Mouse (Mus musculus): Measurements from ENCODE around the gene Susd4. TPM values are rescaled to one million over a fixed set of nuclear protein-coding genes. Genes with fewer than 3 reads are reported as not detected.

The Susd4 gene
- polyA plus RNA-seq, 1 experiment from 2014 or later = 98.3 TPM

DNA sequence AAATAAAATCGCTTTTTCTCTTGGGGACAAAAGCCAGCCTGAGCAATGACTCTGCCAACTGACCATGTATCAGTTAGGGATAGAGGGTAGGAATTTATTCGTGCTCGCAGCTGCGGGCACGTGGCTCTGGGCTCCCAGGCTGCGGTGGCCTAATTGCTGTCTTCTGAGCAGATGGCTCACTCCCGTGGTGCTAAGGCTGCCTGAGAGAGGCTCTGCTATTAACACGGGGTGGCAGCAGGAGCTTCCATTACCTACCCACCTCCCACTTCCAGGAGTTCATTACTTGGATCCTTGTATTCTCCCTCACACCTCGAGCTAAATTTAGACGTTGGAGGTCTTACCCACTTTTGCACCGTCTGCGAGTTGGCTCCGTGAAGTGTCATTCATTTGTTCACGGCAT lies 33.4 kb downstream of the Susd4 start:
- Histone ChIP-seq H3K4me3 (ENCODE audit: low read depth, low read length) (no peak overlapping the region), H3K36me3 (ENCODE audit: control insufficient read depth, insufficient read depth, low read length) (no peaks in the 10 kb centered on the region), H3K27ac (ENCODE audit: low read depth, low read length) (0 out of 2 replicates have a peak overlapping the region, but pooled peaks have one; percentile 11), H3K9me3 (ENCODE audit: control insufficient read depth, low read length) (no peaks in the 10 kb centered on the region), H3K4me2 (ENCODE audit: low read depth, low read length) (no peak overlapping the region), H3K4me1 (ENCODE audit: control insufficient read depth, insufficient read depth, low read length) (peaks cover 17% of the 10 kb centered on the region), H3K27me3 (ENCODE audit: control insufficient read depth, insufficient read depth, low read length) (no peaks in the 10 kb centered on the region), H3K9ac (replicated peaks; ENCODE audit: low read depth, low read length) (no peak overlapping the region)
- 38% methylated on average over 14 of the region's 14 CpGs for WGBS
- peak; percentile 47; the same call in 1 of the 2 replicates for ATAC-seq (ENCODE audit: low read depth)

DNA sequence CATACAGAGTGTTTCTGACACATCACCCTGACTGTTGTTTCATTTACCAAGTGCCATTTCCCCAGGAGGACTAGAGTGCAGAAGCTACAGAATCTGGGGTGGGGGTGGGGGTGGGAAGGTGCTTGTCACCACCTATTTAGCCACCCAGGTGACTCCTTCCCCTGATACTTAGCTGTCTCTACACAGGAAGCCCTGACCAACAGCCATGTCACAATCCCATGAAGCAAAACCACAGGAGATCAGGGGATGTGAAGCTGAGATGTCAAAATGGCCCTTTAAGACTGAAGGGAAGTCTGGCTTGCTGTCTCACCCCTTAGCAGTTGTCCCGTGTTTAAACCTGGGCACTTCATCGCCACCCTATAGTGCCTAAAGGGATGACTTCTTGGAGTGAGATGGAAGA lies 37.9 kb downstream of the Susd4 start:
- WGBS = 82% methylated on average over 2 of the region's 2 CpGs
- H3K27me3 ChIP-seq (ENCODE audit: control insufficient read depth, insufficient read depth, low read length) = no peaks in the 10 kb centered on the region

GRCm38 (mm10) chr1:182802891-182803290 lies 39.2 kb downstream of the Susd4 start:
- H3K9ac ChIP-seq (replicated peaks; ENCODE audit: low read depth, low read length) = no peak overlapping the region
- no peak for ATAC-seq (ENCODE audit: low read depth)

More for the DNA sequence above, 37.9 kb downstream of the Susd4 start:
- Histone ChIP-seq H3K4me2 (ENCODE audit: low read depth, low read length) (no peak overlapping the region), H3K4me1 (ENCODE audit: control insufficient read depth, insufficient read depth, low read length) (peaks cover 13% of the 10 kb centered on the region; the same call in 1 of the 2 replicates), H3K36me3 (ENCODE audit: control insufficient read depth, insufficient read depth, low read length) (no peaks in the 10 kb centered on the region), H3K27ac (ENCODE audit: low read depth, low read length) (no peak overlapping the region), H3K4me3 (ENCODE audit: low read depth, low read length) (no peak overlapping the region), H3K9me3 (ENCODE audit: control insufficient read depth, low read length) (no peaks in the 10 kb centered on the region), H3K9ac (replicated peaks; ENCODE audit: low read depth, low read length) (no peak overlapping the region)
- no peak for ATAC-seq (ENCODE audit: low read depth)

GRCm38 (mm10) chr1:182813991-182814390 lies 50.3 kb downstream of the Susd4 start:
- WGBS = 34% methylated on average over 7 of the region's 7 CpGs
- Histone ChIP-seq H3K9ac (replicated peaks; ENCODE audit: low read depth, low read length) (no peak overlapping the region), H3K27ac (ENCODE audit: low read depth, low read length) (no peak overlapping the region), H3K27me3 (ENCODE audit: control insufficient read depth, insufficient read depth, low read length) (no peaks in the 10 kb centered on the region), H3K4me3 (ENCODE audit: low read depth, low read length) (no peak overlapping the region), H3K9me3 (ENCODE audit: control insufficient read depth, low read length) (no peaks in the 10 kb centered on the region), H3K4me2 (ENCODE audit: low read depth, low read length) (no peak overlapping the region), H3K4me1 (ENCODE audit: control insufficient read depth, insufficient read depth, low read length) (peaks cover 31% of the 10 kb centered on the region), H3K36me3 (ENCODE audit: control insufficient read depth, insufficient read depth, low read length) (no peaks in the 10 kb centered on the region)
- no peak for ATAC-seq (ENCODE audit: low read depth)

More at GRCm38 (mm10) chr1:182802891-182803290, 39.2 kb downstream of the Susd4 start:
- WGBS = 63% methylated on average over 15 of the region's 15 CpGs
- Histone ChIP-seq H3K9me3 (ENCODE audit: control insufficient read depth, low read length) (no peaks in the 10 kb centered on the region), H3K4me3 (ENCODE audit: low read depth, low read length) (no peak overlapping the region), H3K27me3 (ENCODE audit: control insufficient read depth, insufficient read depth, low read length) (no peaks in the 10 kb centered on the region), H3K36me3 (ENCODE audit: control insufficient read depth, insufficient read depth, low read length) (no peaks in the 10 kb centered on the region), H3K27ac (ENCODE audit: low read depth, low read length) (no peak overlapping the region), H3K4me1 (ENCODE audit: control insufficient read depth, insufficient read depth, low read length) (peaks cover 7% of the 10 kb centered on the region; the same call in 1 of the 2 replicates), H3K4me2 (ENCODE audit: low read depth, low read length) (no peak overlapping the region)

GRCm38 (mm10) chr1:182814566-182814965 lies 50.9 kb downstream of the Susd4 start:
- Histone ChIP-seq H3K4me3 (ENCODE audit: low read depth, low read length) (no peak overlapping the region), H3K9me3 (ENCODE audit: control insufficient read depth, low read length) (no peaks in the 10 kb centered on the region), H3K9ac (replicated peaks; ENCODE audit: low read depth, low read length) (no peak overlapping the region), H3K4me1 (ENCODE audit: control insufficient read depth, insufficient read depth, low read length) (peaks cover 36% of the 10 kb centered on the region), H3K36me3 (ENCODE audit: control insufficient read depth, insufficient read depth, low read length) (no peaks in the 10 kb centered on the region), H3K27ac (ENCODE audit: low read depth, low read length) (no peak overlapping the region), H3K27me3 (ENCODE audit: control insufficient read depth, insufficient read depth, low read length) (no peaks in the 10 kb centered on the region), H3K4me2 (ENCODE audit: low read depth, low read length) (no peak overlapping the region)
- whole genome bisulfite sequencing = 92% methylated on average over 6 of the region's 6 CpGs
- no peak for ATAC-seq (ENCODE audit: low read depth)

- 47% methylated on average over 5 of the region's 5 CpGs for WGBS
- H3K4me3 ChIP-seq (ENCODE audit: low read depth, low read length) = no peak overlapping the region
- no peak overlapping the region; the same call in 1 of the 2 replicates for H3K27ac ChIP-seq (ENCODE audit: low read depth, low read length)
- no peaks in the 10 kb centered on the region for H3K27me3 ChIP-seq (ENCODE audit: control insufficient read depth, insufficient read depth, low read length)
- H3K4me1 ChIP-seq (ENCODE audit: control insufficient read depth, insufficient read depth, low read length) = peaks cover 36% of the 10 kb centered on the region
- 0 out of 2 replicates have a peak, but pooled peaks have one; percentile 23 for ATAC-seq (ENCODE audit: low read depth)
- no peak overlapping the region for H3K4me2 ChIP-seq (ENCODE audit: low read depth, low read length)
- H3K36me3 ChIP-seq (ENCODE audit: control insufficient read depth, insufficient read depth, low read length) = no peaks in the 10 kb centered on the region
- no peak overlapping the region for H3K9ac ChIP-seq (replicated peaks; ENCODE audit: low read depth, low read length)
- no peaks in the 10 kb centered on the region for H3K9me3 ChIP-seq (ENCODE audit: control insufficient read depth, low read length)
These were observed 53.4 kb downstream of the Susd4 start for GRCm38 (mm10) chr1:182817106-182817505.

DNA sequence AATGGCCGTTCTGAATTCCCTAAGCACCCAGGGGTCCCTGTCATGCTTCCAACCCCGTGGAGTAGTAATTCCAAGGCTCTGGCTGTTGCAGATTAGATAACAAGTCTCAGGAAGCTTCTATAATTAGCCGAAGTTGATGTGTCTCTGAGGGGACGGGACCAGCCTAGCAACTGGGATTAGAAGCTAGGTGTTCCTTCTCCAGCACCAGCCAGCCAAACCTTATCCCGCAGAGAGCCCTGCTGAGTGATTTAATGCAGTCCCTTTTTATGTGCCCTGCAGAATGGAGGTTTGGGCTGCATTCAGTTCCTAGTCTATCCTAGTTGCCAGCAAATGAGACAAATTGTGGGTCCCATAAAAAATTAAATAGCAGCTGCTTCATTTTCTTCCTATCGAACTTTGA lies 54.0 kb downstream of the Susd4 start:
- WGBS = 7% methylated on average over 6 of the region's 6 CpGs

GRCm38 (mm10) chr1:182818931-182819330 lies 55.3 kb downstream of the Susd4 start:
- Histone ChIP-seq H3K36me3 (ENCODE audit: control insufficient read depth, insufficient read depth, low read length) (no peaks in the 10 kb centered on the region), H3K27me3 (ENCODE audit: control insufficient read depth, insufficient read depth, low read length) (no peaks in the 10 kb centered on the region), H3K4me3 (ENCODE audit: low read depth, low read length) (no peak overlapping the region), H3K9me3 (ENCODE audit: control insufficient read depth, low read length) (no peaks in the 10 kb centered on the region), H3K4me1 (ENCODE audit: control insufficient read depth, insufficient read depth, low read length) (peaks cover 41% of the 10 kb centered on the region), H3K9ac (replicated peaks; ENCODE audit: low read depth, low read length) (peak overlapping the region; percentile 32), H3K4me2 (ENCODE audit: low read depth, low read length) (0 out of 2 replicates have a peak overlapping the region, but pooled peaks have one; percentile 16), H3K27ac (ENCODE audit: low read depth, low read length) (peak overlapping the region; percentile 81)
- WGBS = 5% methylated on average over 10 of the region's 10 CpGs
- no peak for ATAC-seq (ENCODE audit: low read depth)

More for the DNA sequence above, 54.0 kb downstream of the Susd4 start:
- Histone ChIP-seq H3K27ac (ENCODE audit: low read depth, low read length) (peak overlapping the region; percentile 81), H3K9ac (replicated peaks; ENCODE audit: low read depth, low read length) (no peak overlapping the region), H3K4me2 (ENCODE audit: low read depth, low read length) (no peak overlapping the region), H3K4me3 (ENCODE audit: low read depth, low read length) (no peak overlapping the region), H3K27me3 (ENCODE audit: control insufficient read depth, insufficient read depth, low read length) (no peaks in the 10 kb centered on the region), H3K9me3 (ENCODE audit: control insufficient read depth, low read length) (no peaks in the 10 kb centered on the region), H3K4me1 (ENCODE audit: control insufficient read depth, insufficient read depth, low read length) (peaks cover 37% of the 10 kb centered on the region), H3K36me3 (ENCODE audit: control insufficient read depth, insufficient read depth, low read length) (no peaks in the 10 kb centered on the region)
- peak; percentile 48; the same call in 1 of the 2 replicates for ATAC-seq (ENCODE audit: low read depth)

DNA sequence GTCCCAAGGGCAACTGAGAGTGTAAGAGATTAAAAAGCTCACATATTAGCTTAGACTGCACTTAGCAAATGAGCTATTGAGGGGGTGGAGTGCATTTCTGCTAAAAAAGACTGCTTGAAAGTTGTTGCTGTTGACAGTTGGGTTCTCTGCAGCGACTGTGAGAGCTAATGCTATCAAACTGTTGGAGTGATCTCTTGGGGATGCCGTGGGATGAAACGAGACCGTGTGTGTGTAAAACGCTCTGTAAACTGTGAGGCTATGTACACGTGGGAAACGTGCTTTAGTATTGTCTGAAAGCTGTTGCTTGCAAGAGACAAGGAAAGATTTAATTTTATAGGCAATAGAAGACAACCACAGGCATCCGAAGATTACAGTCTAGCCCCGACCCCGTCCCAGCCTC lies 59.1 kb downstream of the Susd4 start:
- H3K4me3 ChIP-seq (ENCODE audit: low read depth, low read length) = no peak overlapping the region
- H3K27me3 ChIP-seq (ENCODE audit: control insufficient read depth, insufficient read depth, low read length) = no peaks in the 10 kb centered on the region
- H3K36me3 ChIP-seq (ENCODE audit: control insufficient read depth, insufficient read depth, low read length) = no peaks in the 10 kb centered on the region
- WGBS = 46% methylated on average over 10 of the region's 10 CpGs
- peak overlapping the region; percentile 2; the same call in 1 of the 2 replicates for H3K27ac ChIP-seq (ENCODE audit: low read depth, low read length)
- H3K4me2 ChIP-seq (ENCODE audit: low read depth, low read length) = no peak overlapping the region
- peaks cover 35% of the 10 kb centered on the region for H3K4me1 ChIP-seq (ENCODE audit: control insufficient read depth, insufficient read depth, low read length)
- no peak overlapping the region for H3K9ac ChIP-seq (replicated peaks; ENCODE audit: low read depth, low read length)
- no peaks in the 10 kb centered on the region for H3K9me3 ChIP-seq (ENCODE audit: control insufficient read depth, low read length)
- ATAC-seq (ENCODE audit: low read depth) = no peak

Measured in neural tube, embryonic 14.5 days (tissue).